Mouse (Mus musculus) bone marrow macrophage, adult 2 months (primary cell): Measurements from ENCODE around the gene Gm36864. TPM values are rescaled to one million over a fixed set of nuclear protein-coding genes. Genes with fewer than 3 reads are reported as not detected.
"Not testable (repeated sequence)": the region's sequence is repeated elsewhere in the genome, so short reads cannot be mapped to it uniquely, and the experiment has no call there.

Experiments used
- H3K27ac ChIP-seq: 2 replicates; pipeline ENCODE4 v1.5.1; 2012; ENCODE audit warnings: low read depth, low read length; ENCODE audit not compliant: insufficient read depth
- H3K4me1 ChIP-seq: 2 replicates; pipeline ENCODE4 v1.6.1; 2012; ENCODE audit warnings: low read length; ENCODE audit not compliant: control insufficient read depth, insufficient read depth
- H3K4me3 ChIP-seq: 2 replicates; pipeline ENCODE4 v1.5.1; 2012; ENCODE audit warnings: mild to moderate bottlenecking, low read length, moderate library complexity; ENCODE audit not compliant: insufficient read depth
- CTCF ChIP-seq: IDR thresholded peaks from 2 replicates; pipeline ENCODE4 v1.5.1; 2012; ENCODE audit warnings: low read depth, mild to moderate bottlenecking, low read length, moderate library complexity
- POLR2A ChIP-seq: IDR thresholded peaks from 2 replicates; pipeline ENCODE4 v1.6.1; 2012; ENCODE audit warnings: mild to moderate bottlenecking, low read depth, low read length, borderline replicate concordance
- polyA plus RNA-seq: library from polyadenylated mRNA; stranded (reverse); fragments of >200 nt; gene quantifications from 2 replicates; pipeline ENCODE4 v1.2.4, GENCODE M21; 2012; ENCODE audit not compliant: missing spikeins, insufficient read depth, insufficient read length

The Gm36864 gene
- polyA plus RNA-seq, 1 experiment, result not detected

GRCm38 (mm10) chr7:44240712-44241111 is 4.7 kb downstream of the Gm36864 start:
- Histone ChIP-seq H3K27ac (no peak overlapping the region), H3K4me3 (no peak overlapping the region), H3K4me1 (peaks cover 7% of the 10 kb centered on the region)
- TF ChIP-seq CTCF (no peak), POLR2A (no peak)

GRCm38 (mm10) chr7:44241163-44241562 is 5.2 kb downstream of the Gm36864 start:
- H3K27ac ChIP-seq, result no peak overlapping the region
- H3K4me3 ChIP-seq, result no peak overlapping the region
- H3K4me1 ChIP-seq, result peaks cover 7% of the 10 kb centered on the region
- TF ChIP-seq CTCF, result no peak
- TF ChIP-seq POLR2A, result no peak

GRCm38 (mm10) chr7:44244080-44244479 is 8.1 kb downstream of the Gm36864 start:
- TF ChIP-seq CTCF (no peak), POLR2A (no peak)

GRCm38 (mm10) chr7:44246055-44246983 is 10.3 kb downstream of the Gm36864 start, which contains the start of the genes 1700028J19Rik and 2410002F23Rik:
1700028J19Rik (minus strand) TSS chr7:44246695.
2410002F23Rik (plus strand) TSS chr7:44246722.
- Histone ChIP-seq H3K4me3 (peak within 1 kb of the TSS; percentile 83), H3K27ac (peak within 1 kb of the TSS; percentile 84), H3K4me1 (peaks cover 19% of the 10 kb centered on the region)
- TF ChIP-seq CTCF, result no peak
- peak; percentile 93 for TF ChIP-seq POLR2A

More at GRCm38 (mm10) chr7:44244080-44244479, 8.1 kb downstream of the Gm36864 start:
- Histone ChIP-seq H3K4me1 (peaks cover 13% of the 10 kb centered on the region), H3K27ac (no peak overlapping the region), H3K4me3 (no peak overlapping the region)

- peak overlapping the region; percentile 83 for H3K4me3 ChIP-seq
- peak overlapping the region; percentile 50 for H3K27ac ChIP-seq
- H3K4me1 ChIP-seq, result peaks cover 19% of the 10 kb centered on the region
- TF ChIP-seq POLR2A (no peak), CTCF (no peak)
Measured at GRCm38 (mm10) chr7:44246984-44247470, 11.1 kb downstream of the Gm36864 start.

- H3K27ac ChIP-seq, result no peak overlapping the region
- peaks cover 19% of the 10 kb centered on the region for H3K4me1 ChIP-seq
- TF ChIP-seq POLR2A (no peak), CTCF (no peak)
- peak overlapping the region; percentile 54 for H3K4me3 ChIP-seq
Measured at GRCm38 (mm10) chr7:44247971-44248370, 12.0 kb downstream of the Gm36864 start.

GRCm38 (mm10) chr7:44249248-44249647 is 13.3 kb downstream of the Gm36864 start:
- peaks cover 19% of the 10 kb centered on the region for H3K4me1 ChIP-seq
- TF ChIP-seq POLR2A (no peak), CTCF (no peak)
- H3K27ac ChIP-seq, result no peak overlapping the region
- H3K4me3 ChIP-seq, result no peak overlapping the region

GRCm38 (mm10) chr7:44250732-44251275 is 14.8 kb downstream of the Gm36864 start:
- not testable (repeated sequence) for H3K27ac ChIP-seq, H3K4me3 ChIP-seq
- peaks cover 13% of the 10 kb centered on the region for H3K4me1 ChIP-seq

GRCm38 (mm10) chr7:44253023-44253616 is 17.1 kb downstream of the Gm36864 start:
- Histone ChIP-seq H3K4me3 (no peak overlapping the region), H3K27ac (no peak overlapping the region), H3K4me1 (peaks cover 9% of the 10 kb centered on the region)
- TF ChIP-seq POLR2A (no peak), CTCF (no peak)
